Mouse (Mus musculus) kidney, adult 2 months (tissue): ENCODE measurements around the gene Ergic1.

ENCODE experiments used
- CTCF ChIP-seq: fragments of 200-500 bp; conservative IDR thresholded peaks from 2 replicates; pipeline ENCODE4 v1.5.1; 2011; ENCODE audit warnings: low read depth, mild to moderate bottlenecking, control low read depth, low read length, moderate library complexity, mixed read lengths; ENCODE audit not compliant: insufficient read depth, insufficient read length
- POLR2A ChIP-seq: fragments of 200-500 bp; IDR thresholded peaks from one replicate; pipeline ENCODE4 v1.6.1; 2011; ENCODE audit warnings: low read depth, low read length, control low read depth

- TF ChIP-seq CTCF (no peak), POLR2A (no peak)
These were observed 82.2 kb downstream of the Ergic1 start for GRCm38 (mm10) chr17:26643456-26643855.
